Mouse (Mus musculus): ENCODE data around the gene Trim46.
A peak's percentile ranks its signal among the peaks of the same experiment; 100 is the strongest.

DNA sequence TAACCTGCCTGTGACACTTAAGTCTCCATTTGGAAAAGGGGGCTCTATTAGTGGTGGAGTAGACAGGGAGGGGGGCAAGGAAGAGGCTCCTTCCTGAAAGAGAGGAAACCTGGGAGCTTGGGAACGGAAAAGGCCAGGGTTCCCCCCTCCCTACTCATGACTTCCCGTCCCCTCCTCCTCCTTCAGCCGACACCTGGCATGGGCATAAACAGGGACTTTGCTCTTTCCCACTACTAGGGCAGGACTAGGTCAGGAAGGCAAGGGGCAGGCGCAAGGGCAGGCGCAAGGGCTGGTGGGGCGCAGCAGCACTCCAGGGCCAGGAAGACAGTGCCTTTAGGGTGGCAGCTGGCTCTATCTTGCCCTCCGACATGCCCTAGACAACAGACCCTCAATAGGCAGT lies 32.0 kb upstream of the Trim46 start:
- peak; percentile 33 for TF ChIP-seq POLR2A (IDR thresholded peaks at IDR 0.05; ENCODE audit: insufficient read length, low read depth)
- TF ChIP-seq E2F4 (IDR thresholded peaks at IDR 0.05; ENCODE audit: insufficient read depth) = no peak
- TF ChIP-seq SRF (IDR thresholded peaks at IDR 0.05; ENCODE audit: control insufficient read depth, insufficient read length, low read depth) = no peak
- no peak for TF ChIP-seq MAX (IDR thresholded peaks at IDR 0.05; ENCODE audit: low read depth)
- TF ChIP-seq USF1 (IDR thresholded peaks at IDR 0.05; ENCODE audit: low read depth) = no peak
- no peak for TF ChIP-seq CEBPB (IDR thresholded peaks at IDR 0.05; ENCODE audit: insufficient read depth, poor library complexity, severe bottlenecking)
- TF ChIP-seq MYOD1 (IDR thresholded peaks at IDR 0.05; ENCODE audit: control insufficient read depth in 1 of 3, insufficient read length in 2 of 3, low read depth in 2 of 3) = no peak

Measured in myocyte (in vitro differentiated cells).